Mouse (Mus musculus) liver, embryonic 14.5 days (tissue): ENCODE measurements at regions not wholly inside any gene's neighbourhood (a gene's known extent, or its start where the extent isn't known, plus 50 kb on each side); places are given as distances from the start of the nearest gene placed in this dataset.
"Not testable (repeated sequence)": the region's sequence is repeated elsewhere in the genome, so short reads cannot be mapped to it uniquely, and the experiment has no call there.

Experiments
- ATAC-seq: fragments of 200-750 bp; cut with Nextera tagmentation; 2 replicates; pipeline ENCODE4 v1.8.0; 2017; ENCODE audit warnings: moderate number of reproducible peaks, mild to moderate bottlenecking, moderate library complexity; ENCODE audit not compliant: insufficient read depth
- DNase-seq, 3 experiments: peaks; one replicate each; pipeline ENCODE4 v3.0.0-alpha.2; 2012 to 2013; ENCODE audit warnings: low read depth in 3 of 3, low spot score in 3 of 3
- H3K27ac ChIP-seq: fragments of 300-500 bp; sonication (generic); 2 replicates; pipeline ENCODE4 v1.5.1; 2014; ENCODE audit warnings: moderate library complexity, mild to moderate bottlenecking, control low read depth, inconsistent platforms
- H3K27me3 ChIP-seq: fragments of 300-500 bp; sonication (generic); 2 replicates; pipeline ENCODE4 v1.6.1; 2014; ENCODE audit warnings: mild to moderate bottlenecking, low read length, moderate library complexity; ENCODE audit not compliant: control insufficient read depth, insufficient read depth
- H3K36me3 ChIP-seq: fragments of 300-500 bp; sonication (generic); replicated peaks from 2 replicates; pipeline ENCODE4 v1.6.1; 2014; ENCODE audit warnings: low read depth; ENCODE audit not compliant: control insufficient read depth, insufficient read depth
- H3K4me1 ChIP-seq, 2 experiments: fragments of 200-500 bp in 1 of 2; fragments of 300-500 bp in 1 of 2; sonication (generic) in 1 of 2; replicated peaks; 2 replicates each; pipeline ENCODE4 v1.6.1; 2012 to 2014; ENCODE audit warnings: antibody characterized with exemption in 1 of 2, inconsistent platforms in 1 of 2, low read length in 1 of 2; ENCODE audit not compliant: control insufficient read depth in 2 of 2, insufficient read depth in 2 of 2
- H3K4me2 ChIP-seq: fragments of 300-500 bp; sonication (generic); 2 replicates; pipeline ENCODE4 v1.6.1; 2014; ENCODE audit warnings: low read depth, mild to moderate bottlenecking, control low read depth, moderate library complexity
- H3K4me3 ChIP-seq, 2 experiments: fragments of 200-500 bp in 1 of 2; fragments of 300-500 bp in 1 of 2; sonication (generic) in 1 of 2; 2 replicates each; pipeline ENCODE4 v1.5.1; 2012 to 2014; ENCODE audit warnings: low read depth in 2 of 2, low read length in 2 of 2, mild to moderate bottlenecking in 2 of 2, control low read depth in 1 of 2, inconsistent platforms in 1 of 2, moderate library complexity in 1 of 2; ENCODE audit not compliant: insufficient read depth in 1 of 2
- H3K9ac ChIP-seq: fragments of 300-500 bp; sonication (generic); replicated peaks from 2 replicates; pipeline ENCODE4 v1.6.1; 2014; ENCODE audit warnings: mild to moderate bottlenecking, control low read depth, moderate library complexity
- H3K9me3 ChIP-seq: fragments of 300-500 bp; sonication (generic); 2 replicates; pipeline ENCODE4 v1.6.1; 2016; ENCODE audit warnings: low read length, mixed read lengths; ENCODE audit not compliant: control insufficient read depth
- CTCF ChIP-seq: IDR thresholded peaks from 2 replicates; pipeline ENCODE4 v1.5.1; 2016; ENCODE audit warnings: antibody characterized with exemption, low read depth, control low read depth
- whole genome bisulfite sequencing: fragments of 180-500 bp; shearing (Covaris S2); extraction: QIAGEN DNeasy Blood & Tissue Kit; methylation state at CpG from one replicate; pipeline ENCODE4 v1.1.7; 2014; ENCODE audit not compliant: insufficient replicate concordance; 5-methylcytosine and 5-hydroxymethylcytosine counted together

DNA sequence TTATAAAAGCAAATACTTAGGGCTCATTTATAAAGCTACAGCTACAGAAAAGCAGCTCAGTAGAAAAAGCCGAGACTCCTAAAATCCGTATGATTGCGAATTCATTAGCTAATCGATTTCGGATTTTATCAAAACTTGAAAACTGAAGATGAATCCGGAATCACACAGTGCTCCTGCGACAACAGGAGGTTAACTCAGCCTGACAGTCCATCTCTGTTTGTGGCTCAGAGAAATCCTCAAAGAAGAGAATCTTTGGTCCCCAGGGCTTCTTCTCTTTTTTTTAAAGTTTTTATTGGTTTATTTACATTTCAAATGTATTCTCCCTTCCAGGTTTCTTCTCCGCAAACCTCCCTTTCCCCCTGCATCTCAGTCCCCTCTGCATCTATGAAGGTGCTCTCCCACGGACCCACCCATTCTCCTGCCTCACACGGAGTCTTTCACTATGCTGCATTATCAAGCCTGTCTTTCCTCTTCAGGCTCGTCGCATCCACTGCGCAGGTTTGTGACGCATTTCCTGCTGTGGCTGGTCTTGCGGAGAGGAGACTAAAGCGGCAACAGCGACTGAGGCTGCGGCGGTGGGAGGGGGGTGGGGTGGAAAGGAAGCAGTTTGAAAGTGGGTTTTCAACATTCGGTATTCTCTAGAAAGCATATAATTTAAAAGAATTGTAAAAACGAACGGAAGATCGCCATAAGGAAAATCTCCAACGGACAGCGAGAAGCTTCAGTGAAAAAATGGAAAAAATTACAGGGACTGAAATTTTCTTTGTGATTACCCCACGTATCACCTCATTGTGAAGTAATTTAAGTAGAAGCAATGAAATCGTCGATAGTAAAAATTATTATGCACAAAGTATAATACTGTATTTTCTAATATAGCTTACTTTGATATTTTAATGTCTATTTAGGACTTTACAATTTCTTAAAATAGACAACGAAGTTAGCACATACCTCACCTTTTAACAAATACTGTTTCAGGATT is 482.5 kb upstream of the Snrpn start:
- not testable (repeated sequence) for H3K9ac ChIP-seq, H3K9me3 ChIP-seq, H3K4me1 ChIP-seq, H3K27me3 ChIP-seq, H3K27ac ChIP-seq, ATAC-seq, H3K36me3 ChIP-seq
- peak overlapping the region; percentile 7 for H3K4me2 ChIP-seq
- peak in 1 of 3 experiments; percentile 7 for DNase-seq
- H3K4me3 ChIP-seq, result peak overlapping the region in 1 of 2 experiments; percentile 24; a peak in 2 of 4 replicates
- 22% methylated on average over 29 of the region's 29 CpGs for WGBS

DNA sequence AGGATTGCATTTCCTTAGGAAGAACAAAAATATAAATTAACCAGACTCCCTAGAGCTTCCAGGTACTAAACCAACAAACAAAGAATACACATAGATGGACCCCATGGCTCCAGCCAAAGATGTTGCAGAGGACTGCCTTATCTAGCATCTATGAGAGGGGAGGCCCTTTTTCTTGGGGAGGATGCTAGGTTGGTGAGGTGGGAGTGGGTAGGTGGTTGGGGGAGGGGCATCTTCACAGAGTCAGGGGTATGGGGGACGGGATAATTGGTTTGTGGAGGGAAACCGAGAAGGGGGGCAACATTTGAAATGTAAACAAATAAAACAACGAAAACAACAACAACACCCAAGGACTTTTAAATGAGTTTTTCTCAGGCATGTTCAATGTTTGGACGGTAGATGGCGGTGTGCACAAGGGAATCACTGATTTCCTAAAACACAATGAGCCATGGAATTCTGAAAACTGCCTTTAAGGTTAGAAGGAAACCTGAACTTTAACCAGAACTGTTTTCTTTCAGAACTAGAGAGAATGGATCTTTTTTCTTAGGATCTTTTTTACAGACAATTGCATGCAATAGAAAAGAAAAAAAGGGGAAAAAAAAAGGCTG is 477.2 kb upstream of the Snrpn start:
- H3K4me3 ChIP-seq, H3K36me3 ChIP-seq, ATAC-seq, H3K4me1 ChIP-seq, H3K9ac ChIP-seq, DNase-seq, H3K27me3 ChIP-seq, H3K4me2 ChIP-seq, H3K27ac ChIP-seq, H3K9me3 ChIP-seq: not testable (repeated sequence)
- WGBS, result 4% methylated on average over 5 of the region's 5 CpGs
- peak; percentile 33 for TF ChIP-seq CTCF
